Mouse (Mus musculus) T-helper 1 cell (primary cell): ENCODE measurements at regions not wholly inside any gene's neighbourhood (a gene's known extent, or its start where the extent isn't known, plus 50 kb on each side); places are given as distances from the start of the nearest gene placed in this dataset.

ENCODE experiments used
- in situ Hi-C: fragments of 300-600 bp; cut with MboI, MseI; formaldehyde crosslinking; loops from one replicate; pipeline ENCODE4 v1.15.1; 2025; ENCODE audit warnings: high pct_unique_total_duplicates

DNA sequence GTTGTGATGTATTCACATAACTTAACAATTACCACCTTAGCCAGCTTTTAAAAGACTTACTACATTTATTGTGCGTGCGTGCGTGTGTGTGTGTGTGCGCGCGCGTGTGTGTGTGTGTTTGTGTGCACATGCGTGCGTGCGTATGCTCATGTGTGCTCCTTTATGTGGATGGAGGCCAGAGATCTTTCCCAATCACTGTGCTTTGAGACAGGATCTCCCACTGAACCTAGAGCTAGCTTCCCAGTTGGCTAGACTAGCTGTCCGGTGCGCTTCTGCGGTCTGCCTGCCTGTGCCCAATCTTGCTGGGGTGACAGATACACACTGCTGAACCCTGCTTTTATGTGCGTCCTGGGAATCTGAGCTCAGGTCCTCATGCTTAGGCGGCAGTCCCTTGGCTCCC, 50.1 kb upstream of the Arhgap29 start:
- in situ Hi-C loops, result no loop called here

DNA sequence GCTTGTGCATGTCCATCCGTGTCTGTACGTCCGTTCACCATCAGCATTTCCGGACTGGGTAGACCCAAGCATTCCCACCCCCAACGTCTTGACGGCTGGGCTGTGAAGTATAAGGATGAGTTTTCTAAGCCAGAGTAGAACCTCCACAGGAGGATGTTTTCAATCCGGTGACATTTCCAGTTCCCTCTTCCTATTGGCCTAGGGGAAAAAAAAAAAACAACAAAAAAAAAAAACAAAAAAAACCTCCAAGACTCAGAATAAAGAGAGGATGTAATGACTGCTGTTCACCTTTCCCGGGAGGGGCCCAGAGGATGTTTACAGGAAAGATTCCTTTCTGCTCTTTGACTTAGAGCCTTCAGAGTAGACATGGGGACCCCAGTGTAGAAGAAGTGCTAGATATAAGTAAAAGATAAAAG, 51.9 kb upstream of the Arhgap29 start:
- in situ Hi-C loops, result no loop called here

DNA sequence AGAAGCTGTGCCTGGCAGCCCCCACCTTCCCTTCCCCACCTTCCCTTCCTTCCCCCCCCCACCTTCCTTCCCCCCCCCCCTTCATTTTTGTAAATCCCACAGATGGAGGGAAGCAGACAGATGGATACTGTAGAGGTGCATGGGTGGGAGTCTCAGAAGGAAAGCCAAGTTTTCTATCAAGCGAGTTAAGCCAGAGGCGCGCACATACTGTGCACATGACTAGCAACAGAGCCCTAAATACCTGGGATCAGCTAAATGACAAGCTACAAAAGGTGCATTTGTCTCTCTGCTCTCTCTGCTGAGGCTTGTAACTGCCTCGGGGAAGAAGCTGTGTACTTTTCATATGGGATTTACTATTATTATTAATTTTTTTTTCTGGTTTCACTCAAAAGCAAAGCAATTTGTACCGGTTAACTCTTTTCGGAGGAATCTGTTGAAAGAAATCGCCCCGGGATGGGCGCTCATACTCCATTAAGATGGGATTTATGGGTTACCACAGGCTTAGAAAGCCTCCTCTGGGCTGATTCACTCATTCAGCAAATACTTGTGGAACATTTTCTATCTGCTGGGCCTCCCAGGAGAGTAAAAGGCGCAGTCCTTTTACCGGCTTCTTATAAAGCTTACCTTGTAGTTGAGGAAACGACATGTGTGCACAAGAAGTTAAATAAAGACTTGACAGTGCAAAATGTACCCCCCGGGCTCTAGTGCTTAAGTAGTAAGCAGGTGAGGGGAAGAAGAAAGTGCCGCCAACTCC, 54.3 kb upstream of the Arhgap29 start:
- in situ Hi-C loops, result no loop called here

DNA sequence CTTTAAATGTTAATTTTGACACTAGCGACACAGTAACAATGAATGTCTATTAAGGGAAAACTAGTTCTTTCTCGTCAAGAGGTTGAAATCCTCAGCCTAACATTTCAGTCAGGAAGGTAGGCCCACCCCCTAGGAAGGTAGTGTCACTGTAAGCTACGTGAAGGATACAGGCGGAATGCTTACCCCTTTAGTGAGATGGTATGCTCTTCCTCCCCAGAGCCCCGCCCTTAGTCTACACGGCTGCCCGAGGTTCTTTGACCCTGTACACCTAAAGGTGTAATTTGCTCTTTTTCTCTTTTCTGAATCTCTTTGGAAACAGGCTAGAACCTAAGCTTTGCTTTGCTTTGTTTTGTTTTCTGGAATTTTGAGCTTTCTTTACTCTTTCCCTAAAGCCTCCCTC, 58.7 kb upstream of the Arhgap29 start:
- in situ Hi-C loops, result no loop called here

DNA sequence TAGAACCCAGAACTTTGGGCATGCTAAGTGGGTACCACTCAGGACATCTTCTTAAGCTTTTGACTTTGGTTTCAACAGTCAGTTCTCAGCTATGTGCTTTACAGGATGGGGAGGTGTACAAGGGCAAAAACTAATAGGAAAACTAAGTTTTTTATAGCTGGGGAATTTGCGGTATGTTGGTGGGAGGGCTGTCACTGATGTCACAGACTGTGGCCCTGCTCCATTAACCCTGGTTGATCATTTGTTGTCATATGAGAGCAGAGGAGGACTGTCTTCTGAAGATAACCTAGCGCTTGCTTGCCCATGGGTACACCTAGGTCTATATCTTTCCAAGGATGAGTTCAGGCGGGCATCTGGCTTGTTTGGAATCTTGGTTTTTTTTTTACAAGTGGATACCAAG, 59.7 kb upstream of the Arhgap29 start:
- in situ Hi-C loops, result no loop called here

DNA sequence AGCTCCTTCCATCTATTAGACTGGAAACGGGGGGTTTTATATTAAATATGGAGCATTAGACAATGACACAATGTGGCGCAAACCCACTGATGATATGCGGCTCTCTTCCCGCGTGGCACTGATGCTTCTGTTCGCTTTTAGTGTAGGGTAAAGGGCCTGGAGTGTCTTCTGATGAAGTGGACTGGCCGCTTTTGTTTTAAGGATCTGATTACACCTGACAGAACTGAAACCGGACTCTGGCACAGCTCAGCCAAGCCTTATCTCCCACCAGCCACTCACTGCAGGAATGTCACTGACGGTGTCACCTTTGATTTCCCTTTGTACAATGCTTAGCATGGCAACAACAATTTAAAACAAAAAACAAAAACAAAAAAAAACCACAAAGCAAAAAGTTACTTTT, 61.0 kb upstream of the Arhgap29 start:
- in situ Hi-C loops, result no loop called here

DNA sequence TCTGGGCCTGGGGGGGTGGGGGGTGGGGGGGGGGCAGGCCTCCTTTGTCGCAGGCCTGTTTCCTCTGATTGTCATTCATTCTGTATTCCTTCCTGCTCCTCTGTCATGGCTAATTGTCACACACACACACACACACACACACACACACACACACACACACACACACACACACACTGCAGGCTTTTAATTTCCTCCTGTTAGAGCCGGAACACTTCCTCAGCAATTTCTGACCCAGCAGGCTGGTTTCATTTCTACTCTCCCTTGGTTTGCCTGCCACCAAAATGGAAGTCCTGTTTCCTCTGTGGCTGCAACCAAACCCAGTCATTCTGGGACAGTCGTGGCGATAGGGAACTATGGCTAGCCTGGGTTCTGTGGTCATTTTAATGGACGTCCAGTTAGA, 61.8 kb upstream of the Arhgap29 start:
- in situ Hi-C loops, result no loop called here

DNA sequence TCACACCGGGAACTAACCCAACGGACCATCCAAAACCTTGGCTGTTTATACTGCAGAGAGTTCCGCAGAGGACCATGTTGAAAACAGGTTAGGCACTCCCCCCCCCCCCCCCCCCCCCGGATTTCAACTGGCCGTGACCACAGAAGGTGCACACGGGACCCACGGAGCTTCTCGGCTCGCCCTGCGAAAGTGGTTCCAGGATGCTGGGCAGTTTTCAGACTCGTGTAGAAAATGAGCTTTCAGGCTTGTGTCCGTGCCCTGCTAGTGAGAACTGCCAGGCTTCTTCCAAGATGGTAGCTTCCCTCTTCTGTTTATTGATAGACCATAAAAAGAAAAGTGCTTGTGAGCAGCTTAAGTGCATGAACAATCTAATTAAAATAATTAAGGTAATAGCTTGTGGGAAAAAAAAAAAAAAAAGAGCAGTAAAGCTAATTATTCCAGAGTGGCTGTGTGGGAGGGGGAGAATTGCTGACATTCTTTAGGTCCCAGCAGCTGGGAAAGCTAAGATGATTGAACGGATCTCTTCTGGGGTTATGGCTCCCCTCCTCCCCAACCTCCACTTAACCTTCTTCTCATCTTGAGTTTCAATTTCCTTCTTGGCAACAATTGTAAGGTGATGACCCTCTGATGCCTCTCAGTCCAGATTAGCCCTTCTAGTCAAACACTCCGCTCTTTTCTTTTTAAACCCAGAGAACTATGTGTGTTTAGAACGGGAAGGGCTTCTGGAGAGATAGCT, 65.3 kb upstream of the Arhgap29 start:
- in situ Hi-C loops, result loop anchor here (10.0 kb wide), 1 partner anchor 228 kb away; no protein-coding TSS in a partner anchor

DNA sequence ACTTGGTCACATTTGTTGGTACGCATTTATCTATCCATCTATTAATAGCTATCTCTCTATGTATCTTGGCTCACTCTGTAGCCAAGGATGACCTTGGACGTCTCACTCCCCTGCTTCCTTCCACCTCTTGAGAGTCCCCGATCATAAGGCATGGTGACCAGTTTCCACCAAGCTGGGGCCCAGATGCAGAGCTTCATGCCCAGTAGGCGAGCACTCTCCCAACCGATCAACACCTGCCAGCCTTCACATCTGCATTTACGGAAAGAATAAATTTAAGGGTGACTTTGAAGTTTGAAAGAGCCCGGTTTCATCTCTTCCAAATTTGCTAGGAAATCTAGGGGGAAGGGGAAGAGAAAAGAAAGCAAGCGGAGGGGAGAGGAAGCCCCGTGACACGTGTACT, 66.0 kb upstream of the Arhgap29 start:
- in situ Hi-C loops, result loop anchor here (10.0 kb wide), 1 partner anchor 228 kb away; no protein-coding TSS in a partner anchor

DNA sequence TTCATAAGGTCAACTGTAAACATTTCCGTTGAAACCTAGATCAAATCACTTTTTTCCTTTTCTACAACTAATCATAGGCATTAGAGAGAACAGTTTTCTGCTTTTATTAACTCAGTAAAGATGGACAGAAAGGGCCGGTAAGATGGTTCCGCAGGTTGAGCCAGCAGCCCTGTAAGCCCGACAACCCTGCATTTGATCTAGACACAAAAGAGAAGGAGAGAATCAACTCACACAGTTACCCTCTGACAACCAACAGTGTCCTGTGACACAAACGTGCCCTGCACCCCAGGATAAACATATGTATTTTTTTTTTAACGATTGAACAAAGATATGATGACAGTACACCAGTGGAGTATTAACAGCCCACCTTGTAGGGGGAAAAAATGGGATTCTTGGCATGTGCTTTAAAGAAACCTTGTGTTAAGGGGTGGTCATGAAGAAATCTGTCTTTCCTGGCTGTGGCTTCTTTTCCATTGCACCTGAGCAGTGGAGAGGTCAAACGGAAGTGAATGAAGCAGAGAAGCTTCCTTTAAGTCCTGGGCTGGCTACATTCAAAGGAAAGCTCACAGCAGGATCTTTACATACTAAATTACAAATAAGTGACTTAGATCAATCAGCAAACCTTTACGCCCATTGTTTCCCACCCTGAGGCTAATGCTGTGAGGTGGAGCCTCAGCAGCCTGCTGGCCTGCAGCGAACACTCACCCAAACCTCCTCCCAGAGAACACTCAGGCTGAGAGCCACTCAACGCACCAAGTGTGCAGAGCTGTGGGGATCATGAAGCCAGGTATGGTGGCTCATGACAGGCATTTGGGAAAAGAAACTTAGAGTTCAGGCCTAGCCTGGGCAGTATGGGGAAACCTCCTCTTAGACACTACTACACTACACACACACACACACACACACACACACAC, 66.8 kb upstream of the Arhgap29 start:
- in situ Hi-C loops, result loop anchor here (10.0 kb wide), 1 partner anchor 229 kb away; no protein-coding TSS in a partner anchor

DNA sequence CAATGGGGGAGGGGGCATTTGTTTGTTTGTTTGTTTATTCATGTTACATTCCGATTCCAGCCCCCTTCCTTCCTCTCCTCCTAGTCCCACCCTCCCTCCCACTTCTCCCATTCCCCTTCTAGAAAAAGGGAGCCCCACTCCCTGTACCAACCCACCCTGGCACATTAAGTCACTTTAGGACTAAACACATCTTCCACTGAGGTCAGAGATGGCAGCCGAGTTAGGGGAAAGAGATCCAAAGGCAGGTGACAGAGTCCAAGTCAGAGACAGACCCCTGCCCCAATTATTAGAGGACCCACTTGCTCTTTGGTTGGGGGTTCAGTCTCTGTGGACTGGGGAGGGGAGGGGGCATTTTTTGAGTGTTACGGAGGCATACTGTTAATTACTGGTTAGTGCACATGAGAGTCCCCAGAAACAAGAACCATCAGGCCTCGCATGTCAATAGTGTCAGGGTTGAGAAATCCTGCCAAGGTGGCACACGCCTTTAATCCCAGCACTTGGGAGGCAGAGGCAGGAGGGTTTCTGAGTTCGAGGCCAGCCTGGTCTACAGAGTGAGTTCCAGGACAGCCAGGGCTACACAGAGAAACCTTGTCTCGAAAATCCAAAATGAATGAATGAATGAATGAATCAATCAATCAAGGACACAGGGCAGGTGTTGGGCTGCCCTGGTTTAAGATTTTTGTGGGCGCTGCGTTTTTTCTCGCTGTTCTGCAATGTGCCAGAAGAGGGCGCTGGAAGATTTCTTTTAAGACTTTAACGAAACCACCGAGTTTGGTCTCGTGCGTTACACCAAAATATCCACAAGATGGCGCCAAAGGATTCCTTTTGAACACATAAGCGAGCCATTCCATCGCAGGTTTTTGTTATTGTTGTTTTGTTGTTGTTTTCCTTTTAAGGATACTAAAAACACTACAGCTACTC, 67.8 kb upstream of the Arhgap29 start:
- in situ Hi-C loops, result loop anchor here (10.0 kb wide), 1 partner anchor 230 kb away; no protein-coding TSS in a partner anchor

DNA sequence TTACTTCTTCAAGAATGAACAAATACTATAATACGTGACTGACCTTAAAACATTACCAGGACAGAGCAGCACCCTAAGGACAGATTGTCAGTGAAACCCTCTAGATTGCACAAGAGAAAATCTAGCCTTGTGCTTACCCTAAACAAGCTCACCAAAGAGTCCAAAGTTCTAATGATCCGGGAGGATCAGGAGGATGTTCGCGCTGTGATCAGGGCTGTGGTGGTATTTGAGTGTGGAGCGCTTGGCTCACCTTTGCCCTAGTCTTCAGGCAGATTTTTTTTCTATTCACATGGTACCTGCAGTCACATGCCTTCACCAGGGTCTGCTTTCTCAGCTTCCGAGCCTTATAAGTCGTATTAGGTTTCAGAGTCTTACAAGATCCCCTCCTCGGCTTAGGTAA, 65.3 kb upstream of the Abcd3 start:
- in situ Hi-C loops, result loop anchor here (10.0 kb wide), 1 partner anchor 234 kb away; no protein-coding TSS in a partner anchor

DNA sequence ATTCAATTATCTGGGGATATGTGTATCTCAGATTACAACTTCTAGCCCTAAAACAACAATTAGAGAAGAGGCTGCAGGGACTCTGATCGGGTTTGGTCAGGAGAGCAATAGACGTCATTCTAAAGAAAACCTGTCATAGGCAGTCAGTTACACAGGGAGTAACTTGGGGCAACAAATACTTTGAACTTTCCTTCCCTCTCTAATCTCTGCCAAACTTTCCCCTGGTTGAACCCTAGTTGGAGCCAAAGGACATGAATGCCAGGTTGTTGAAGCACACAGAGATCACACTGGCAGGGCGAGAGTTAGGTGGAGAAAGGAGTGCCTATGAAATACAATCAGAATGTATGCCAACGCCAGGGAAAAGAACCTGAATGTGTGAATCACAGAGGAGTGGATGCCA, 60.0 kb upstream of the Abcd3 start:
- in situ Hi-C loops, result loop anchor here (5.0 kb wide), 1 partner anchor 53 kb away; no protein-coding TSS in a partner anchor

DNA sequence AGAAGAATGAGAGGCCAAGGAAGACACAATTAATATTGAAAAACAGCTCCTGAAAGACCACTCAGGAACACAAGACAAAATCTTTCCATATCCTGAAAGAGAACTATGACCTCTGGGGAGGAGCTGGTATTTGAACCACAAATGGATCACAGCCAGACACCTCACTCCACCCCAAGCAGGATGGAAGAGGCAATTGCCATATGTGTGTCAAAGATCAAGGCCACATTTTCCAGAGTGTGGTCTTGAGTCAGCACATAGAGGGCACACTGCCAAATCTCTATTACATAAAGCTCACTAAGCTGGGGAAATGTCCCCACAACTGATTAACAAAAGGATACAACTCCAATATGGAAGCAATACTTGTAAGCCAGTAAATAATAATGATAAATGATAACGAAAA, 59.5 kb upstream of the Abcd3 start:
- in situ Hi-C loops, result no loop called here

DNA sequence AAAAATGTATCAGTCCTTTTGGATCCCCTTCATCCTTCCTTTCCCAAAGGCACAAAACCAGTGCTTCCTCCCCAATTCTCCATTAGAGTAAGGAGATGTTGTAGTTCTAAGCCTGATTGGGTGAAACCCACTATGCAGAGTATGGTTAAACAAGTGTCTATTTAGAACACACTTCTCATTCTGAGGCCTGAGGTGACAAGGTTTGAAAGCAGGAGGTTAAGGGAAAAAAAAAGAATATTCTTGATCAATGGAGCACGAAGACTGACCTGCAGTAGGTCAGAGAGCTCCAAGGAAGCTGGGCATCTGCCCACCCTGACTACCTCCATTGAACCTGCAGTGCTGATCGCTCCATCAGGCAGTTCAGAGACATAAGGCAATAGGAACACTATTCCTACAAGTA, 58.5 kb upstream of the Abcd3 start:
- in situ Hi-C loops, result no loop called here

DNA sequence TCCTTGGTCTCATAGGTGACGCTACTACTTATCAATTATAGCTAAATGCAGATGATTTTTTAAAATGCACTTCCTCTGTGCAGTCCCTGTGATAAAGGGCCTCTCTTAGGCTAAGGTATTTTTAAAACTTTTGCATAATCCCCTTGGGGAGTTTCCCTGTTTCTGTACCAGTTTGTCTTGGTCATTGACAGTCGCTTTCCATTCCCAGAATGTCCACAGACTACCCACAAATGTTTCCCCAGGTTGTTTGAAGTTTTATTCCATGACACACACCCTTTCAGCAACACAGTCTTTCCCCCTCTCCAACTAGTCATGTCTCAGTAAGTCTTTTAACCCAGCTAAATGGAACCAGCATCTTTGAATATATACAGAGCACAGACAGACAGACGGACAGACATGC, 57.6 kb upstream of the Abcd3 start:
- in situ Hi-C loops, result no loop called here

DNA sequence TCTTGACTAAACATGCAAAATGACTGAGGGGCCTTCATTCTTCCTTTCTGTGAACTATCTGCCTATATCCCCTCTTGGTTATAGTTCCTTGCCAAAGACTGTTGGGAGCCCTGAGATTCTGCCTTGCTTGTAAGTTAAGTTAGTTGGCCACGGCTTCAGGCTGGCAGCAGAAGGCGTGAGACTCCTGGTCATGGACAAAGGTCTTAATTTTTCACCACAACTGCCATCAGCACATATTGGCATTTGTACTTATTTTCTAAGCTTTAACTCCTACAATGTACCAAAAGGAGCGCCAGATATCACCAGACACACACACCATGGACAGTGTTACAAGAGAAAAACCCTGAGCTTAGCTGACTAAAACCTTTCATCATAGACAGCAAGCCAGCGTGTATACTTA, 56.7 kb upstream of the Abcd3 start:
- in situ Hi-C loops, result no loop called here

DNA sequence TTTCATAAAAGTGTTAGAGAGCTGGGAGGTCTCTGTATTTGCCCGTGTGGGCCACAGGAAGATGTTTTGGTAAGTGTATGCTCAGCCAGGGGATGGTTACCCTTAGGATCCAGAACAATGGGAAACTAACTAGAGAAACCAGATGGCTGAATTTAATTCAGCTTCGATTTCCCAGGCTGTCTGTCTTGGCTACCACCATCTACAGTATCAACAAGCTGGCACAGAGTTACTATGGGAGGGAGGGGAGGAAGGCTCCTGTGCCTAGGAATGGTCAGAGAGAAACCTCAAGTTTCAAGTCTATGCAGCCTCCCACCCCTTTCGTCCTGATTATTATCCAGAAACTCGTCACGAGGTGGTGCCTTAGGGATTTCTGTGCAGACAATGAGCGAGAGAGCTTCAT, 55.6 kb upstream of the Abcd3 start:
- in situ Hi-C loops, result no loop called here

DNA sequence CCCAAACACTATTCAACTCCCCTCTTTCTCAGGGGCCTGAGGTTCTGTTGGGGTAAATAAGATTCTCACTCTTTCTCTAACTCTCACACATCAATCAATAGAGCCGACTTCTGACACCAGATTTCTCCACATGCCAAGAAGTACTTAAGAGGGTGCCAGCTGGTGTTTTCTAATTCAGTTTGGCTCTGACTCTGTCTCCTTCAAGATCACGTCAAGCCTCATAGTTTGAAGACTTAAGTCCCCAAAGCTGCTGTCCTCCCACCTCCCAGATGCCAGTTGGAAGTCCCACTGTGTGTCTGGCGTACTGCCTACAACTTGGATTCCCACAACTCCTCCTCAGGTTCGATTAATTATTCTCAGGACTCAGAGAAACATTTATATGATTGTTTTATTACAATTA, 54.6 kb upstream of the Abcd3 start:
- in situ Hi-C loops, result no loop called here

DNA sequence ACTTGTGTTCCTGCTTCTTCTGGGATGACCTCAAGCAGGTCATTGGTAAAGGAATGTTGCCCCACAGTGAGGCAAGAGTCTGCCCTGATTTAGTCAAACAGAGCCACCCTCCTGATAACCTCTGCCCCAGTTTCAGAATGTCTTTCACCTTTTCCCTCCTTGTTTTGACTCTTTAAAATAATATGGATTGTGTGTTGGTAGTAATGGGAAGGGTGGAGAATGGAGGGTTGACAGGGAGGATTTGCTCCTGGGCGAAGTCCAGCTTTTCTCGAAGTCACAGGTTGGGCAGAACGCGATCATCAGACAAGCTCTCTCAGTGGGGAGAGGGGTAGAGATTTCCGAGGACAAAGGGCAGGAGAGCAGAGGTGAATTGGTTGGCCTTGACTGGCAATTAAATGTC, 52.2 kb upstream of the Abcd3 start:
- in situ Hi-C loops, result no loop called here
